Mouse (Mus musculus) midbrain, embryonic 11.5 days (tissue): ENCODE measurements around the gene Scn5a. TPM values are rescaled to one million over a fixed set of nuclear protein-coding genes. Genes with fewer than 3 reads are reported as not detected.

Source experiments
- ATAC-seq: fragments of 200-750 bp; cut with Nextera tagmentation; 2 replicates; pipeline ENCODE4 v1.8.0; 2017; ENCODE audit warnings: moderate TSS enrichment, moderate library complexity; ENCODE audit not compliant: low FRiP score
- DNase-seq: peaks from one replicate; pipeline ENCODE4 v3.0.0; 2015; ENCODE audit warnings: low spot score; ENCODE audit errors: missing footprints
- H3K27ac ChIP-seq: fragments of 300-500 bp; sonication (generic); 2 replicates; pipeline ENCODE4 v1.5.1; 2014; ENCODE audit warnings: low read depth, low read length
- H3K27me3 ChIP-seq: fragments of 300-500 bp; sonication (generic); 2 replicates; pipeline ENCODE4 v1.6.1; 2014; ENCODE audit warnings: mild to moderate bottlenecking, low read length, moderate library complexity, mixed read lengths; ENCODE audit not compliant: control insufficient read depth, insufficient read depth
- H3K36me3 ChIP-seq: fragments of 300-500 bp; sonication (generic); 2 replicates; pipeline ENCODE4 v1.6.1; 2014; ENCODE audit warnings: mild to moderate bottlenecking, low read length, moderate library complexity, mixed read lengths; ENCODE audit not compliant: control insufficient read depth, insufficient read depth
- H3K4me1 ChIP-seq: fragments of 300-500 bp; sonication (generic); 2 replicates; pipeline ENCODE4 v1.6.1; 2014; ENCODE audit warnings: low read length; ENCODE audit not compliant: control insufficient read depth, insufficient read depth
- H3K4me2 ChIP-seq: fragments of 300-500 bp; sonication (generic); 2 replicates; pipeline ENCODE4 v1.6.1; 2014; ENCODE audit warnings: mild to moderate bottlenecking, moderate library complexity
- H3K4me3 ChIP-seq: fragments of 300-500 bp; sonication (generic); 2 replicates; pipeline ENCODE4 v1.5.1; 2014; ENCODE audit warnings: low read depth, low read length
- H3K9ac ChIP-seq: fragments of 300-500 bp; sonication (generic); 2 replicates; pipeline ENCODE4 v1.6.1; 2014; ENCODE audit warnings: low read length
- H3K9me3 ChIP-seq: fragments of 300-500 bp; sonication (generic); 2 replicates; pipeline ENCODE4 v1.6.1; 2016; ENCODE audit warnings: low read length; ENCODE audit not compliant: control insufficient read depth
- WGBS: fragments of 180-500 bp; shearing (Covaris S2); extraction: QIAGEN DNeasy Blood & Tissue Kit; methylation state at CpG from one replicate; pipeline ENCODE4 v1.1.7; 2014; 5-methylcytosine and 5-hydroxymethylcytosine counted together
- polyA plus RNA-seq: library from polyadenylated mRNA; unstranded; fragments of >200 nt; fragmentation: Nextera tagmentation; extraction: Ambion mirVana; gene quantifications from 2 replicates; pipeline ENCODE4 v1.2.1, GENCODE M21; 2014

Gene Scn5a
- 0.16 TPM in 1 of 2 replicates, not detected in the other for polyA plus RNA-seq

DNA sequence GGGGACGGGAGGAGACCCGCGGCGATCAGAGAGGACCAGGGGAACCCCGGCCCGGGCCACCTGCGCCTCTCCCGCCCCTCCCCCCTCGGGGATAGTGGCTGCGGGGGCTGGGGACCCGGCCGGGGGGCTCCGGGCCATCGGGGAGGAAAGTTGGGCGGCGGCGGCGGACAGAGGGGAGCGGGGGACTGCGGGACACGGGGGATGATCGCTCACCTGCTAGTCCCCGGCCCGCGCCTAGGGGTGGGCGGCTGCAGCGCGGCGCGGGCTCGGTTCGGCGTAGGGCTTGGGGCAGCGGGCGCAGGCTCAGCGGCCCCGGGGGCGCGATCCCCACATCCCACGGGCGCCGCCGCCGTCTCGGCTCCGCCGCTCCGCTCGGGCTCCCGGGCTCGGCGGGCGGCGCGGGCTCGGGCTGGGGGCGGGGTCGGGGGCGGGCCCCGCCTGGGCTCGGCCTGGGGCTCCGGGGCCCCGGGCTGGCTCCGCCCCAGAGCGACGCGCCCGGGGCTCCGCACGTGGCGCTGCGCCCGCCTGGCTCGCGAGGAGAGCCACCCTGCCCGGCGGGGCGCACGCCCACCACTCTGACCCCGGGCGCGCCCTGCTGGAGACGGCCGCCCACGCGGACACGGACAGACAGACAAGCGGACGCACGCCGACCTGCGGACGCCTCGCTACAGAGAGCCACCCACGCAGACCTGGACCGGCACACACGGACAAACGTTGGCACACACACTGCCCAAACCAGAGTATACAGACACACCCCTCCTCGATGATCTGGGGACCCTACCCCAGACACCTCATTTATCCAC is at the start of gene Scn5a:
Gene Scn5a, minus strand, starts transcription at position 381 of the 803 bp plus-strand sequence.
- no peaks in the 10 kb centered on the region for H3K9me3 ChIP-seq
- H3K4me2 ChIP-seq, result peak within 1 kb of the TSS; percentile 68
- no peaks in the 10 kb centered on the region for H3K36me3 ChIP-seq
- no peak within 1 kb of the TSS for H3K27ac ChIP-seq
- ATAC-seq (peak; percentile 70), DNase-seq (peak; percentile 90)
- peak within 1 kb of the TSS; percentile 41 for H3K4me3 ChIP-seq
- H3K27me3 ChIP-seq, result peaks cover 82% of the 10 kb centered on the region
- 1% methylated on average over 90 of the region's 99 CpGs for WGBS
- peak within 1 kb of the TSS; percentile 25; the same call in 1 of the 2 replicates for H3K9ac ChIP-seq
- H3K4me1 ChIP-seq, result peaks cover 8% of the 10 kb centered on the region

GRCm38 (mm10) chr9:119627227-119627626 is 48.4 kb upstream of the Scn5a start:
- Histone ChIP-seq H3K27me3 (no peaks in the 10 kb centered on the region), H3K4me1 (0 out of 2 replicates have a peak, but pooled peaks cover 2% of the 10 kb centered on the region), H3K4me3 (no peak overlapping the region), H3K27ac (no peak overlapping the region), H3K9ac (no peak overlapping the region), H3K36me3 (no peaks in the 10 kb centered on the region), H3K9me3 (no peaks in the 10 kb centered on the region), H3K4me2 (no peak overlapping the region)
- ATAC-seq, result no peak
- WGBS, result 88% methylated on average over 6 of the region's 6 CpGs
- DNase-seq, result no peak

GRCm38 (mm10) chr9:119624151-119624550 is 45.3 kb upstream of the Scn5a start:
- Histone ChIP-seq H3K9me3 (no peaks in the 10 kb centered on the region), H3K27me3 (no peaks in the 10 kb centered on the region), H3K9ac (no peak overlapping the region), H3K4me1 (no peaks in the 10 kb centered on the region), H3K36me3 (no peaks in the 10 kb centered on the region), H3K27ac (no peak overlapping the region), H3K4me3 (no peak overlapping the region), H3K4me2 (no peak overlapping the region)
- 90% methylated on average over 4 of the region's 4 CpGs for WGBS
- ATAC-seq, result no peak
- DNase-seq, result peak; percentile 23

GRCm38 (mm10) chr9:119614798-119615197 is 36.0 kb upstream of the Scn5a start:
- Histone ChIP-seq H3K36me3 (no peaks in the 10 kb centered on the region), H3K4me2 (no peak overlapping the region), H3K9me3 (no peaks in the 10 kb centered on the region), H3K4me3 (no peak overlapping the region), H3K4me1 (no peaks in the 10 kb centered on the region), H3K27ac (no peak overlapping the region), H3K9ac (no peak overlapping the region), H3K27me3 (no peaks in the 10 kb centered on the region)
- DNase-seq (peak; percentile 69), ATAC-seq (no peak)
- WGBS, result 76% methylated on average over 6 of the region's 6 CpGs

- Histone ChIP-seq H3K36me3 (no peaks in the 10 kb centered on the region), H3K27me3 (no peaks in the 10 kb centered on the region), H3K27ac (no peak overlapping the region), H3K9me3 (no peaks in the 10 kb centered on the region), H3K4me3 (no peak overlapping the region), H3K4me2 (no peak overlapping the region), H3K4me1 (no peaks in the 10 kb centered on the region), H3K9ac (no peak overlapping the region)
- DNase-seq (no peak), ATAC-seq (no peak)
- WGBS, result 92% methylated on average over 7 of the region's 7 CpGs
Observed at GRCm38 (mm10) chr9:119610563-119611166, 31.8 kb upstream of the Scn5a start.

DNA sequence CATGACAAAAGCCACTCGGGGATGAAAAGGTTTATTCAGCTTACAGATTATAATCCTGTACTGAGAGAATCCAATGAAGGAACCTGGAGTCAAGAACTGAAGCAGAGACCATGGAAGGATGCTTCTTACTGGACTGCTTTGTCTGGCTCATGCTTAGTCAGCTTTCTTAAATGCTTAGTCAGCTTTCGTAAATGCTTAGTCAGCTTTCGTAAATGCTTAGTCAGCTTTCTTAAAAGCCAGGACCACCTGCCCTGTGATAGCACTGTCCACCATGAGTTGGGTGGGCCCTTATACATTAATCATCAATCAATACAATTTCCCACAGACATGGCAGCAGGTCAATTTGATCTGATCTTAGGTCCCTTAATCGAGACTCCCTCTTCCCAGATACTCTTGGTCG is 28.1 kb upstream of the Scn5a start:
- H3K27me3 ChIP-seq, result no peaks in the 10 kb centered on the region
- H3K9me3 ChIP-seq, result no peaks in the 10 kb centered on the region
- no peak overlapping the region for H3K27ac ChIP-seq
- H3K4me1 ChIP-seq, result no peaks in the 10 kb centered on the region
- H3K4me3 ChIP-seq, result no peak overlapping the region
- no peak overlapping the region for H3K4me2 ChIP-seq
- H3K36me3 ChIP-seq, result no peaks in the 10 kb centered on the region
- WGBS, result 90% methylated on average over 5 of the region's 5 CpGs
- DNase-seq (no peak), ATAC-seq (no peak)
- no peak overlapping the region for H3K9ac ChIP-seq

- no peaks in the 10 kb centered on the region for H3K36me3 ChIP-seq
- H3K27me3 ChIP-seq, result no peaks in the 10 kb centered on the region
- DNase-seq (no peak), ATAC-seq (no peak)
- H3K4me1 ChIP-seq, result no peaks in the 10 kb centered on the region
- H3K9me3 ChIP-seq, result no peaks in the 10 kb centered on the region; the same call in 1 of the 2 replicates
- WGBS, result 75% methylated on average over 8 of the region's 8 CpGs
- H3K4me2 ChIP-seq, result no peak overlapping the region
- H3K4me3 ChIP-seq, result no peak overlapping the region
- no peak overlapping the region for H3K27ac ChIP-seq
- no peak overlapping the region for H3K9ac ChIP-seq
Observed at GRCm38 (mm10) chr9:119604607-119605006, 25.8 kb upstream of the Scn5a start.

GRCm38 (mm10) chr9:119598501-119598900 is 19.7 kb upstream of the Scn5a start:
- Histone ChIP-seq H3K9me3 (no peaks in the 10 kb centered on the region; the same call in 1 of the 2 replicates), H3K4me3 (no peak overlapping the region), H3K36me3 (no peaks in the 10 kb centered on the region), H3K27me3 (no peaks in the 10 kb centered on the region), H3K4me1 (no peaks in the 10 kb centered on the region), H3K9ac (no peak overlapping the region), H3K4me2 (no peak overlapping the region), H3K27ac (no peak overlapping the region)
- WGBS, result 90% methylated on average over 10 of the region's 10 CpGs
- DNase-seq (peak; percentile 61), ATAC-seq (no peak)

- no peaks in the 10 kb centered on the region; the same call in 1 of the 2 replicates for H3K9me3 ChIP-seq
- no peaks in the 10 kb centered on the region for H3K27me3 ChIP-seq
- 82% methylated on average over 8 of the region's 8 CpGs for WGBS
- H3K4me3 ChIP-seq, result no peak overlapping the region
- H3K9ac ChIP-seq, result no peak overlapping the region
- no peaks in the 10 kb centered on the region for H3K36me3 ChIP-seq
- peak; percentile 65 for DNase-seq
- ATAC-seq, result no peak
- H3K4me1 ChIP-seq, result no peaks in the 10 kb centered on the region
- no peak overlapping the region for H3K27ac ChIP-seq
- H3K4me2 ChIP-seq, result no peak overlapping the region
Observed at GRCm38 (mm10) chr9:119597332-119597731, 18.5 kb upstream of the Scn5a start.
